Mouse (Mus musculus) neural tube, embryonic 12.5 days (tissue): ENCODE measurements around the gene Clic6. TPM values are rescaled to one million over a fixed set of nuclear protein-coding genes. Genes with fewer than 3 reads are reported as not detected.

Source experiments
- ATAC-seq: fragments of 200-750 bp; cut with Nextera tagmentation; 2 replicates; pipeline ENCODE4 v1.8.0; 2017; ENCODE audit warnings: low read depth, mild to moderate bottlenecking, moderate TSS enrichment, moderate library complexity; ENCODE audit not compliant: low FRiP score
- H3K27ac ChIP-seq: fragments of 300-500 bp; sonication (generic); 2 replicates; pipeline ENCODE4 v1.5.1; 2016
- H3K27me3 ChIP-seq: fragments of 300-500 bp; sonication (generic); replicated peaks from 2 replicates; pipeline ENCODE4 v1.6.1; 2016; ENCODE audit warnings: mild to moderate bottlenecking
- H3K36me3 ChIP-seq: fragments of 300-500 bp; sonication (generic); 2 replicates; pipeline ENCODE4 v1.6.1; 2016; ENCODE audit warnings: mild to moderate bottlenecking
- H3K4me1 ChIP-seq: fragments of 300-500 bp; sonication (generic); 2 replicates; pipeline ENCODE4 v1.6.1; 2016
- H3K4me2 ChIP-seq: fragments of 300-500 bp; sonication (generic); replicated peaks from 2 replicates; pipeline ENCODE4 v1.6.1; 2016; ENCODE audit warnings: mild to moderate bottlenecking
- H3K4me3 ChIP-seq: fragments of 300-500 bp; sonication (generic); 2 replicates; pipeline ENCODE4 v1.5.1; 2016
- H3K9ac ChIP-seq: fragments of 300-500 bp; sonication (generic); 2 replicates; pipeline ENCODE4 v1.6.1; 2016; ENCODE audit warnings: mild to moderate bottlenecking
- H3K9me3 ChIP-seq: fragments of 300-500 bp; sonication (generic); 2 replicates; pipeline ENCODE4 v1.6.1; 2016; ENCODE audit warnings: mild to moderate bottlenecking
- WGBS: fragments of 180-500 bp; shearing (Covaris S2); methylation state at CpG from one replicate; pipeline ENCODE4 v1.1.7; 2016; 5-methylcytosine and 5-hydroxymethylcytosine counted together
- polyA plus RNA-seq: library from polyadenylated mRNA; unstranded; fragments of >200 nt; fragmentation: Nextera tagmentation; extraction: Ambion mirVana; gene quantifications from 2 replicates; pipeline ENCODE4 v1.2.1, GENCODE M21; 2016

Clic6 gene
- polyA plus RNA-seq: 0.59 and 0.66 TPM in 2 replicates

DNA sequence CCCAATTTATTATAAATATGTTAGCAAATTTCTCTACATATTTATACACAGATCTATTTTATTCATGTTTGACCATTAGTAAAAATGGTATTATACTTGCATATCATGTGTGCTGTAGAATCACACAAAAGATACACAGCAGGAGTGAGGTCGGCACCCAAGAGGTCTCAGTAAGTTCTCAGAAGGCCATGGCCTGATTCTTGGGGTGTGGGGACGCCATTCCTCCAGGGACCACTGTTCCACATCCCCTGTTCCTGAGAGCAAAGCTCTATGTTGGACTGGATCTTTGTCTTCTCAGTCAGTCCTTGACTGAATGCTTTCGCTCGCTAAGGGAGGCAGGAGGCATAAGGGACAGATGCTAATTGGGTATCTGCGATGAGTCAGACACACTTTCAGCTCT, at the start of gene Clic6:
Gene Clic6 (plus strand): TSS at position 301 of the 400 bp plus-strand sequence.
- Histone ChIP-seq H3K27me3 (no peaks in the 10 kb centered on the region), H3K27ac (no peak within 1 kb of the TSS), H3K4me2 (no peak within 1 kb of the TSS), H3K9ac (no peak within 1 kb of the TSS), H3K9me3 (no peaks in the 10 kb centered on the region), H3K36me3 (no peaks in the 10 kb centered on the region), H3K4me1 (no peaks in the 10 kb centered on the region), H3K4me3 (no peak within 1 kb of the TSS)
- 87% methylated on average over 5 of the region's 5 CpGs for WGBS
- no peak for ATAC-seq

- Histone ChIP-seq H3K27ac (no peak overlapping the region), H3K9ac (no peak overlapping the region), H3K27me3 (no peaks in the 10 kb centered on the region), H3K4me2 (no peak overlapping the region), H3K36me3 (peaks cover 3% of the 10 kb centered on the region; the same call in 1 of the 2 replicates), H3K9me3 (no peaks in the 10 kb centered on the region), H3K4me3 (no peak overlapping the region), H3K4me1 (peaks cover 9% of the 10 kb centered on the region; the same call in 1 of the 2 replicates)
- ATAC-seq: no peak
- WGBS: 84% methylated on average over 2 of the region's 2 CpGs
Observed at GRCm38 (mm10) chr16:92439775-92440174, 45.8 kb upstream of the Clic6 start.

DNA sequence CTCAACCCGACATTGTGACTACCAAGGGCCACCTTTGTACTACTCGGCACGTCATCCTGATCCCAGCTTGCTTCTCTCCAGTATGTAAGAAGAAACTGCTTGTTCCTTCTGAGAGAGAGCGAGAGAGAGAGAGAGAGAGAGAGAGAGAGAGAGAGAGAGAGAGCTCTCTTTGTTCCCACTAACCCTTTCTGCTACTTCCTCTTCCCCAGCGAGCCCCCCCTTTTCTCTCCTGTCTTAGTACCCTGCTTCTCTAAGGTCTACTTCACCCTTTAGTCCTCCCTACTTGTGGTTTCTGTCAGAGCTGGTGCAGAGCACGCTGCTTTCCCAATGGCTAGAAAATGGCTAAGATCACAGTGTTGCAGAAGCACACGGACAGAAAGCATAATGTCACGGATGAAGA, 45.3 kb upstream of the Clic6 start:
- no peak for ATAC-seq
- Histone ChIP-seq H3K4me2 (no peak overlapping the region), H3K4me3 (no peak overlapping the region), H3K9ac (no peak overlapping the region), H3K4me1 (peaks cover 9% of the 10 kb centered on the region; the same call in 1 of the 2 replicates), H3K27ac (no peak overlapping the region), H3K9me3 (no peaks in the 10 kb centered on the region), H3K36me3 (no peaks in the 10 kb centered on the region; the same call in 1 of the 2 replicates), H3K27me3 (no peaks in the 10 kb centered on the region)
- WGBS: 76% methylated on average over 8 of the region's 8 CpGs

DNA sequence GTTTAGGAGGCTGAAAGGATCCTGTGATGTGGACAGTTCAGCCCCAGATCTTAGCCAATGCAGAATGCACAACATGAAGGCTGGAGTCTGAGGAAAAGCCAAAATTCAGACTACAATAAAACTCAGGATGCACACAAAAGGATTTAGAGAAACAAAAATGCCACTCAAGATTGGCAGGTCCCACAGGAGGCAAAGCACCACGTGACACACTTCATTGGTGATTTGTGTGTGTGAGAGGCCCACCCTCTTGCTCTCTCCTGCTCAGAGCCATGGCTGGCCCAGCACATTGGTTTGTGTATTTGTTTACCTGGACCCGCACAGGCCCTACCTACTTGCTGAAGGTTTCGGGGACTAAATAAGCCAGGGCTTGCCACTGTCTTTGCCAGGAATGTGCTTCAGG, 44.3 kb upstream of the Clic6 start:
- H3K4me3 ChIP-seq: no peak overlapping the region
- H3K27me3 ChIP-seq: no peaks in the 10 kb centered on the region
- no peak for ATAC-seq
- no peaks in the 10 kb centered on the region for H3K9me3 ChIP-seq
- no peaks in the 10 kb centered on the region; the same call in 1 of the 2 replicates for H3K36me3 ChIP-seq
- WGBS: 67% methylated on average over 3 of the region's 3 CpGs
- no peak overlapping the region for H3K27ac ChIP-seq
- peaks cover 9% of the 10 kb centered on the region; the same call in 1 of the 2 replicates for H3K4me1 ChIP-seq
- no peak overlapping the region for H3K9ac ChIP-seq
- no peak overlapping the region for H3K4me2 ChIP-seq

DNA sequence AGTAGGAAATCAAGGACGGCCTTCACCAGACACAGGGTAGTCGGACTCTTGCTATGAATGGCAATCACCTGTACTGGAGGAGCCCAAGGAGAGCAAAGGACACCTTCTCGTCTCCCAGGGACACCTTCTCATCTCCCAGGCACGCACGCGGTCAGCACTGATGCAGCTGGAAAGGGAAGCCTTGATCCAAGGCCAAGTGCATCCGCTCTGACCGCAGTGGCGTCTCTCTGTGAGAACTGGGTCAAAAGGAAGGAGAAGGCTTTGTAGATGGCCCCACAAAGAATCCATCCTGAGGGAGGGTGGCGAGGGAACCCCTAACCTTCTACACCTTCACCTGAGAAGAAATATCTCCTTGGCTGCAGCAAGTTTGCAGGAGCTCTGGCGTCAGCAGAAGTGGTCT, 43.4 kb upstream of the Clic6 start:
- H3K36me3 ChIP-seq: no peaks in the 10 kb centered on the region; the same call in 1 of the 2 replicates
- H3K9me3 ChIP-seq: no peaks in the 10 kb centered on the region
- ATAC-seq: no peak
- peaks cover 9% of the 10 kb centered on the region; the same call in 1 of the 2 replicates for H3K4me1 ChIP-seq
- no peak overlapping the region for H3K4me2 ChIP-seq
- no peak overlapping the region for H3K4me3 ChIP-seq
- 91% methylated on average over 11 of the region's 11 CpGs for WGBS
- no peaks in the 10 kb centered on the region for H3K27me3 ChIP-seq
- no peak overlapping the region for H3K27ac ChIP-seq
- H3K9ac ChIP-seq: no peak overlapping the region

DNA sequence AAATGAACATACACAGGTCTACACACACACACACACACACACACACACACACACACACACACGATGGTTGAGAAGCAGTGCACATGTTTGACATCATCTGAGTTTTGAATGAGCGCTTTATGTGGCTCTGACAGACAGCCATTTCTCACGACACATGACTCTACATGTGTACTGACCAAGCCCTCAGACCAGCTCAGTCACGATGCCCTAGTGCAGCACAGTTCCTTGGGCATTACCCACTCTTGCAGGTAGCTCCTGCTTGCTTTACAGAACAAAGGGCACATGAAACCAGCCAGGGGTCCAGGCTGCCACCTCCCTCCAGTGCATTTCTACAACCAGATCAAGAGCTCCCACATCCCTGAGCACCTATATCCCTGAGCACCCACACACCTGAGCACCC, 42.6 kb upstream of the Clic6 start:
- 92% methylated on average over 4 of the region's 4 CpGs for WGBS
- Histone ChIP-seq H3K4me2 (no peak overlapping the region), H3K9ac (no peak overlapping the region), H3K27ac (no peak overlapping the region), H3K36me3 (no peaks in the 10 kb centered on the region; the same call in 1 of the 2 replicates), H3K27me3 (no peaks in the 10 kb centered on the region), H3K4me3 (no peak overlapping the region), H3K4me1 (peaks cover 9% of the 10 kb centered on the region; the same call in 1 of the 2 replicates), H3K9me3 (no peaks in the 10 kb centered on the region)
- ATAC-seq: no peak

- Histone ChIP-seq H3K27me3 (no peaks in the 10 kb centered on the region), H3K4me1 (peaks cover 9% of the 10 kb centered on the region; the same call in 1 of the 2 replicates), H3K4me3 (no peak overlapping the region), H3K36me3 (no peaks in the 10 kb centered on the region; the same call in 1 of the 2 replicates), H3K9me3 (no peaks in the 10 kb centered on the region), H3K27ac (no peak overlapping the region), H3K4me2 (no peak overlapping the region), H3K9ac (no peak overlapping the region)
- WGBS: 77% methylated on average over 13 of the region's 13 CpGs
- no peak for ATAC-seq
Observed at GRCm38 (mm10) chr16:92443644-92444113, 41.9 kb upstream of the Clic6 start.

DNA sequence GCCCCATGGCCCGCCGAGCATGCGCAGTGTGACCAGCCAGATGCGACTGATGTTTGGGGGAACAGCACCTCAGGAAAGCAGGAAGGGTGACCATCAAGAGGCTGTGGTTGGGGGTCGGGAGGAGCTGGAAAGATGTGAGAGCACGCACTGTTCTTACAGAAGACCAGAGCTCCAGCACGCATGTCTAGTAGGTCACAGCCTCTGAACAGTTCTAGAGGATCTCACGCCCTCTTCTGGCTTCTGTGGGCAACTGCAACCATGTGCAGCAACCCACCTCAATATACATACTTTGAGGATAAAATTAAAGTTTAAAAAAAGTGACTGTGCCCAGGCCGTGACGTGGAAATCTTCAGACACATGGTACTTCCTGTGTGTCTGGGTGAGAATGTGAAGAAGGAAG, 40.2 kb upstream of the Clic6 start:
- ATAC-seq: no peak
- H3K27me3 ChIP-seq: no peaks in the 10 kb centered on the region
- peaks cover 9% of the 10 kb centered on the region; the same call in 1 of the 2 replicates for H3K4me1 ChIP-seq
- H3K9ac ChIP-seq: no peak overlapping the region
- H3K36me3 ChIP-seq: no peaks in the 10 kb centered on the region; the same call in 1 of the 2 replicates
- H3K4me2 ChIP-seq: no peak overlapping the region
- no peak overlapping the region for H3K4me3 ChIP-seq
- H3K27ac ChIP-seq: no peak overlapping the region
- WGBS: 65% methylated on average over 10 of the region's 10 CpGs
- no peaks in the 10 kb centered on the region for H3K9me3 ChIP-seq

- no peak overlapping the region for H3K4me2 ChIP-seq
- H3K27ac ChIP-seq: no peak overlapping the region
- WGBS: 93% methylated on average over 14 of the region's 14 CpGs
- no peak overlapping the region for H3K4me3 ChIP-seq
- no peaks in the 10 kb centered on the region; the same call in 1 of the 2 replicates for H3K4me1 ChIP-seq
- no peak for ATAC-seq
- peaks cover 10% of the 10 kb centered on the region for H3K36me3 ChIP-seq
- no peak overlapping the region for H3K9ac ChIP-seq
- H3K9me3 ChIP-seq: no peaks in the 10 kb centered on the region
- no peaks in the 10 kb centered on the region for H3K27me3 ChIP-seq
Observed at GRCm38 (mm10) chr16:92449080-92449479, 36.5 kb upstream of the Clic6 start.

GRCm38 (mm10) chr16:92450331-92450730, 35.2 kb upstream of the Clic6 start:
- Histone ChIP-seq H3K9me3 (no peaks in the 10 kb centered on the region), H3K4me2 (no peak overlapping the region), H3K27me3 (no peaks in the 10 kb centered on the region), H3K9ac (no peak overlapping the region), H3K27ac (no peak overlapping the region), H3K4me3 (no peak overlapping the region), H3K36me3 (peaks cover 10% of the 10 kb centered on the region; the same call in 1 of the 2 replicates), H3K4me1 (no peaks in the 10 kb centered on the region; the same call in 1 of the 2 replicates)
- WGBS: 84% methylated on average over 8 of the region's 8 CpGs
- no peak for ATAC-seq

DNA sequence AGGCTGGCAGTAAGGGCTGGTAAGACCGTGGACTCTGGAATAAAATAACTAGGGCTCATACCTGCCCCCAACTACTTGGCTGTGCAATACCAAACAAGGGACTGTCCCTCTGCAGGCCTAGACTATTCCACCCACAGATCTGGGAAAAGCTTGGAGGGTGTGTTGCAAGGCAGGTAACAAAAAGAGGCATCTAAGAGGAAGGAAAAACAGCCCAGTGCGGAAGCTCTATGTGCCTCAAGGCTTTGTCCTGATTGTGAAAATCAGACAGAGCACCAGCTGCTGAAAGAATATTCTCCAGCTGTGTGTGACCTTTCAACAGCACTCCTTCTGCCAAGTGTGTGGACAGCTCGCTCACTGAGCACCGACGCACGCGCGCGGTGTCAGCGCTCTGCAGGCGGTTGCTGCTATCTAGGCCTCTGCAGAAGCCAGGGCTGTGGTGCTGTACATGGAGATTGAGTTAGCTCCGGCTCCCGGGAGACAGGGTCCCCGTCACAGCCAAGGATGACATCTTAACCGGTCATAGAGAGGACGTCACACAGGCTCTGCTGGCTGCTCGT, 33.9 kb upstream of the Clic6 start:
- H3K9ac ChIP-seq: no peak overlapping the region
- H3K9me3 ChIP-seq: no peaks in the 10 kb centered on the region
- ATAC-seq: no peak
- H3K4me3 ChIP-seq: no peak overlapping the region
- peaks cover 10% of the 10 kb centered on the region; the same call in 1 of the 2 replicates for H3K36me3 ChIP-seq
- no peak overlapping the region for H3K4me2 ChIP-seq
- no peak overlapping the region for H3K27ac ChIP-seq
- no peaks in the 10 kb centered on the region for H3K27me3 ChIP-seq
- no peaks in the 10 kb centered on the region; the same call in 1 of the 2 replicates for H3K4me1 ChIP-seq
- 90% methylated on average over 17 of the region's 17 CpGs for WGBS

DNA sequence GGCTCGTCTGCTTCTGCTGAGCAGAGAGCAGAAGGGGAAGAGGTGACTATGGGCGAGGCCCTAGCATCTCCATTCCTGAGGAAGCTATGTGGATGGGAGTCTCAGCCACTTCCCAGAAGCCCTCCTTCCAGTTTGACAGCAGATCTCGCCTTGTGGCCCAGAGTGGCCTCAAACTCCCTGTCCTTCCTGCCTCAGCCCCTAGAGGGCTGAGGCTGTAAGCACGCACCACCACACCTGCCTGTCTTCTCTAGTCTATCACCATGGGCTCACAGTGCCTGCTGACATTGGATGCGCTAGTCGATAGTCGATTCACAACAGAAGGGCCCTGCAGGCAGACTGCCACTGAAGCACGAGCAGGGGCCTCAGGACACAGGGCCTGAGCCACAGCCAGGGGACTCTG, 32.9 kb upstream of the Clic6 start:
- no peak for ATAC-seq
- Histone ChIP-seq H3K4me2 (no peak overlapping the region), H3K9ac (no peak overlapping the region), H3K4me3 (no peak overlapping the region), H3K9me3 (no peaks in the 10 kb centered on the region), H3K27me3 (no peaks in the 10 kb centered on the region), H3K4me1 (peaks cover 4% of the 10 kb centered on the region; the same call in 1 of the 2 replicates), H3K27ac (no peak overlapping the region), H3K36me3 (peaks cover 10% of the 10 kb centered on the region; the same call in 1 of the 2 replicates)
- 66% methylated on average over 8 of the region's 8 CpGs for WGBS

DNA sequence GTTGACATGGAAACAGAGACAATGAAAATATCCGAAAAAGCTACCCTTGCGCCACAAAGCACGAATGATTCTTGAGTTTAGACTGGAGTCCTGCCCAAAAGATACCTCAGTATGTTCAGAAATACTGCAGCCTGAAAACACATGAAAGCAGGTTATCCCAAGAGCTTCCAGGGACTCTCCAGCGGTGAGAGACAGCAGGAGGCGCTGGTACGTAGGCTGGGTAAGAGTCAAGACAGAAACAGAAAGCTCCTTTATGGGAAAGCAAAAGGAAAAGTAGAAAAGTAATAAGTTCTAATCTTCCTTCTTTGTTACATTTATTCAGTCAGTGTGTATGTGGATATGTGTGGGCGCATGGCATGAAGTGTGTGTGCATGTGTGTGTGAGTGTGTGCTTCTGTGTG, 31.5 kb upstream of the Clic6 start:
- H3K4me3 ChIP-seq: no peak overlapping the region
- H3K27ac ChIP-seq: no peak overlapping the region
- H3K9ac ChIP-seq: no peak overlapping the region
- ATAC-seq: no peak
- peaks cover 10% of the 10 kb centered on the region; the same call in 1 of the 2 replicates for H3K36me3 ChIP-seq
- 92% methylated on average over 7 of the region's 7 CpGs for WGBS
- H3K27me3 ChIP-seq: no peaks in the 10 kb centered on the region
- no peaks in the 10 kb centered on the region for H3K9me3 ChIP-seq
- no peak overlapping the region for H3K4me2 ChIP-seq
- H3K4me1 ChIP-seq: peaks cover 5% of the 10 kb centered on the region; the same call in 1 of the 2 replicates
